Mouse (Mus musculus) adipose tissue, adult 10 weeks (tissue): Measurements from ENCODE around the gene Cdca7. TPM values are rescaled to one million over a fixed set of nuclear protein-coding genes. Genes with fewer than 3 reads are reported as not detected.

Experiments used
- polyA plus RNA-seq: library from polyadenylated mRNA; stranded (reverse); fragments of 350-450 nt; fragmentation: Illumina TruSeq; extraction: RNeasy Lipid Tissue Mini Kit (QIAGEN cat#74804); gene quantifications from one replicate; pipeline ENCODE4 v1.2.3, GENCODE M21; 2014; ENCODE audit warnings: low read depth, low replicate concordance

Gene Cdca7
- 6.2 TPM for polyA plus RNA-seq

DNA sequence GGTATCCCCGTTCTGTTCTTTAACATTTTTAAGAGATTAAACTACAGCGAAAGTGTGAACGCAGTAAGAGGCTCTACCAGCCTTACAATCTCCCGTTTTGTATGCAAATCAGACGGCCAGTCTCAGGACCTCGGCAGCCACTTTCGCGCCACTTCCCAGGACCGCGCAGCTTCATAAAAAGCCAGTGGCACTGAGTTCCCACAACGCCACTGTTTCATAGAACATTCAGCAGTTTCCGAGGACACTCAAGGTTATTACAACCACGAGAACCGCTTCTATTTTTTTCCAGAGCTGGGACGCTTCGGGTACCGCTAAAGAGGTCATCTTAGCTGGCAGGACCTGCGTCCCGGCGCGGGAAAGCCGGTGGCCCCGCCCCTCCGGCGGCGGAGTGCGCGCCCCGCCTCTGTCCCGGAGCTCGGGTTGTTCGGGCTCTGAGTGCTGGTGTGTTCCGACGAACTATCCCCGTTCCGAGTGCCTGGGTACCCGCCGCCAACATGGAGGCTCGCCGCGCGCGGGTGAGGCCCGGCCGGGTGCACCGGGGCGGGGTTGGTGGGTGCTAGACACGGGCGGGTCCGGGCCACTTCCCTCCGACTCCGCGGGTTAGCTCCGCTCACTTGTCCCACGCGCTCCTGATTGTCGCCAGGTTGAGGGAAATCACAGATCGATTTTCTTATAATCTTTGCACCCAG is at the start of gene Cdca7:
Gene Cdca7 (plus strand): TSS at position 363 of the 689 bp plus-strand sequence.

Other genes with a start within 250 kb of the Cdca7 start
- gene Map3k20, start 190.5 kb upstream of the Cdca7 start, polyA plus RNA-seq = 9.5 TPM